Mouse (Mus musculus): ENCODE data around the gene 9130409I23Rik. TPM values are rescaled to one million over a fixed set of nuclear protein-coding genes. Genes with fewer than 3 reads are reported as not detected.

The 9130409I23Rik gene
- not detected for polyA plus RNA-seq (2014; fragmentation: Illumina TruSeq; extraction: RNeasy Lipid Tissue Mini Kit (QIAGEN cat#74804); ENCODE audit: low read depth, low replicate concordance)

DNA sequence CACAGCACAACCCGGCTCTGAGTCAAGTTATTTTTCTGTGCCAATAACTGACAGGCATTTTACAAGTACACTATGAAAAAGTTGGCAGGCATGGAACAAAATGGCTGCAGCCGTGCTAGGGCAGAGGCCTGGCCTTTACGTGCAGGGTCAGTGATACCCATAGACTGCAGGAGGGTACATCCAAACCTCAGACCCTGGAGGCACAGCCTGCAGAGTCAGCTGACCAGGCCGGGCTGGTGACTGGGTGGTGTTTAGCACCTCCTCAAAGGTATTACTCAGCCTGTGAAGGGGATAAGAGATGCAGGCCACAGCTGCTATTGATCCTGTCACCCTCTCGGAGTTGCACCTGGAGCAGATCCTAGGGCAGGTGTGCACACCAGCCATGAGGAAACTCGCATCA, at the start of gene 9130409I23Rik:
TSS of gene 9130409I23Rik (plus strand) at position 301 of the 400 bp plus-strand sequence.

DNA sequence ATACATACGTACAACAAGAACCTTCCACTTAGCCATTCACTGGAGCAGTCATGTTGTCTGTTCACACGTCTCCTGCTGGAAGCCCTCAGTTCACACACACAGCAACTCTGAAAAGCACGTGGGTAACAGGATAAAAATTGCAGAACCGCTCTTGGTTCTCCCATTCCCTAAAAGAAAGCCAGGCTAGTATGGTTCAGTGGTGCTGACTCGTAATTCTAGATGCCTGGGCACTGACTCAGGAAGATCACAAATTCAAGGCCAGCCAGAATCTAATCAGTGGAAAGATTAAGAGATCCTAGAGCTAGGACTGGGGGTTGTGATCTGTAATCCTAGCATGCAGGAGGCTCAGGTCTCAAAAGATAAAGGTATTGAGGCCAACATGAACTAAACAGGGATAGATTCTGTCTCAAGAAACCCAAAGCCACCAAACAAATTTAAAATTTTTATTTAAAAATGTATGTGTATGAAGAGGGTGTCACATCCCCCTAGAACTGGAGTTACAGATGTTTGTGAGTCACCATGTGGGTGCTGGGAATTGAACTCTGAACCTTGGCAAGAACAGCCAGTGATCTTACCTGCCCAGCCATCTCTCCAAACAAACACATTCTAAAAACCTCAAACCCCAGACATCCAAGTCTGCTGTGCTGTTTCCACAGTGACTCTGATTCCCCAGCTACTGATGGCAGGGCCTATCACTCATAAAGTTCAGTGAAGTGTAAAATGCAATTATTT, 30.1 kb upstream of the 9130409I23Rik start, which contains the start of gene Ephx1:
TSS of gene Ephx1 (minus strand) at position 149 of the 732 bp plus-strand sequence.

Other genes starting within 250 kb of the 9130409I23Rik start
- gene H3f3a, start 237.3 kb upstream of the 9130409I23Rik start, polyA plus RNA-seq (2014; fragmentation: Illumina TruSeq; extraction: RNeasy Lipid Tissue Mini Kit (QIAGEN cat#74804); ENCODE audit: low read depth, low replicate concordance): 861 TPM
- gene Sde2, start 200.1 kb upstream of the 9130409I23Rik start, polyA plus RNA-seq (2014; fragmentation: Illumina TruSeq; extraction: RNeasy Lipid Tissue Mini Kit (QIAGEN cat#74804); ENCODE audit: low read depth, low replicate concordance): 12.2 TPM
- gene Lefty2, start 158.1 kb upstream of the 9130409I23Rik start, polyA plus RNA-seq (2014; fragmentation: Illumina TruSeq; extraction: RNeasy Lipid Tissue Mini Kit (QIAGEN cat#74804); ENCODE audit: low read depth, low replicate concordance): 0.13 TPM
- gene Pycr2, start 146.9 kb upstream of the 9130409I23Rik start, polyA plus RNA-seq (2014; fragmentation: Illumina TruSeq; extraction: RNeasy Lipid Tissue Mini Kit (QIAGEN cat#74804); ENCODE audit: low read depth, low replicate concordance): 0.36 TPM
- gene Lefty1, start 116.2 kb upstream of the 9130409I23Rik start, polyA plus RNA-seq (2014; fragmentation: Illumina TruSeq; extraction: RNeasy Lipid Tissue Mini Kit (QIAGEN cat#74804); ENCODE audit: low read depth, low replicate concordance): 0.13 TPM
- gene Tmem63a, start 108.9 kb upstream of the 9130409I23Rik start, polyA plus RNA-seq (2014; fragmentation: Illumina TruSeq; extraction: RNeasy Lipid Tissue Mini Kit (QIAGEN cat#74804); ENCODE audit: low read depth, low replicate concordance): 0.78 TPM
- 43.8 TPM for gene Ephx1, start 30.3 kb upstream of the 9130409I23Rik start, polyA plus RNA-seq (2014; fragmentation: Illumina TruSeq; extraction: RNeasy Lipid Tissue Mini Kit (QIAGEN cat#74804); ENCODE audit: low read depth, low replicate concordance)
- 15.6 TPM for gene Nvl, start 93.0 kb downstream of the 9130409I23Rik start, polyA plus RNA-seq (2014; fragmentation: Illumina TruSeq; extraction: RNeasy Lipid Tissue Mini Kit (QIAGEN cat#74804); ENCODE audit: low read depth, low replicate concordance)
- gene Cnih4, start 93.5 kb downstream of the 9130409I23Rik start, polyA plus RNA-seq (2014; fragmentation: Illumina TruSeq; extraction: RNeasy Lipid Tissue Mini Kit (QIAGEN cat#74804); ENCODE audit: low read depth, low replicate concordance): 64.2 TPM
- gene Wdr26, start 160.8 kb downstream of the 9130409I23Rik start, polyA plus RNA-seq (2014; fragmentation: Illumina TruSeq; extraction: RNeasy Lipid Tissue Mini Kit (QIAGEN cat#74804); ENCODE audit: low read depth, low replicate concordance): 210 TPM